Comparison of ENCODE assay signal across 8 mouse cellular contexts in the genomic region with DNA sequence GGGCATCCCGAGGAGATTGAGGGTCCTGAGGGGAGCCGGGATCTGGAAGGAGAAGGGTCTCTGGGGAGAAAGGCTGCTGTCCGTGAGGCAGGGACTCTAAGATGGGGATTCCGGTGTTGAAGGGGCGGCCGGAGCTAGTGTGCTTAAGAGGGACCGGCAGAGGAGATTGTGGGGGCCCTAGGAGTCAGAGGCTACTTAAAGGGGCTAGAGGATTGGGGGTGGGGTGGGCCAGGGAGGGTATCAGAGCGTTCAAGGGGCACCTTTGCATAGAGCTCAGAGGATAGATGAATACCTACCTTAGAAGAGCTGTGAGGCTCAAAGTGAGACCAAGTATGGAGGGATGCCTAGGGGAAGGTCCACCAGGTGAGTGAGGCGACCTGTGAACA. TPM values are rescaled to one million over a fixed set of nuclear protein-coding genes. Genes with fewer than 3 reads are reported as not detected.
A peak's percentile ranks its signal among the peaks of the same experiment; 100 is the strongest.
DNase-seq lines count a peak whose midpoint lies in the region; ATAC-seq and TF ChIP-seq lines count a peak whose summit lies in the region.

No protein-coding gene starts in this region.

- peak overlapping the region; percentile 96 for H3K9ac ChIP-seq in limb, embryonic 15.5 days
- peak overlapping the region; percentile 97 for H3K9ac ChIP-seq in stomach, embryonic 16.5 days (ENCODE audit: low read length)

- H3K27me3 ChIP-seq in cerebellum, adult 2 months (ENCODE audit: control insufficient read depth, insufficient read depth, low read length): no peaks in the 10 kb centered on the region
- H3K27me3 ChIP-seq in spleen, adult 2 months (ENCODE audit: control insufficient read depth, insufficient read depth, low read length): no peaks in the 10 kb centered on the region
- H3K27me3 ChIP-seq in limb, embryonic 15.5 days: no peaks in the 10 kb centered on the region
- no peaks in the 10 kb centered on the region for H3K27me3 ChIP-seq in stomach, embryonic 16.5 days (ENCODE audit: control insufficient read depth, insufficient read depth, low read length)

- TF ChIP-seq POLR2A in cerebellum, adult 2 months (IDR thresholded peaks at IDR 0.05; ENCODE audit: borderline replicate concordance, insufficient read depth, low read length): no peak
- TF ChIP-seq POLR2A in spleen, adult 2 months (IDR thresholded peaks at IDR 0.05; ENCODE audit: low read depth, low read length): no peak

- no peak for TF ChIP-seq CTCF in cerebellum, adult 2 months (IDR thresholded peaks at IDR 0.05; ENCODE audit: borderline replicate concordance, insufficient read depth, low read depth, low read length)
- TF ChIP-seq CTCF in spleen, adult 2 months (IDR thresholded peaks at IDR 0.05; ENCODE audit: extremely low read depth, insufficient read depth, insufficient read length, insufficient replicate concordance): no peak

- H3K4me3 ChIP-seq in cerebellum, adult 2 months (replicated peaks; ENCODE audit: insufficient read depth, low read depth, low read length): peak overlapping the region; percentile 77
- peak overlapping the region; percentile 88 for H3K4me3 ChIP-seq in spleen, adult 2 months (ENCODE audit: extremely low read depth, insufficient read depth, insufficient read length)
- H3K4me3 ChIP-seq in limb, embryonic 15.5 days: peak overlapping the region; percentile 94
- H3K4me3 ChIP-seq in stomach, embryonic 16.5 days (replicated peaks; ENCODE audit: low read length): peak overlapping the region; percentile 99

- 0 out of 2 replicates have a peak, but pooled peaks cover 3% of the 10 kb centered on the region for H3K36me3 ChIP-seq in spleen, adult 2 months (ENCODE audit: control insufficient read depth, insufficient read depth, low read length)
- H3K36me3 ChIP-seq in limb, embryonic 15.5 days: peaks cover 6% of the 10 kb centered on the region
- H3K36me3 ChIP-seq in stomach, embryonic 16.5 days (ENCODE audit: control insufficient read depth, insufficient read depth, low read length): no peaks in the 10 kb centered on the region

- peaks cover 6% of the 10 kb centered on the region for H3K4me1 ChIP-seq in cerebellum, adult 2 months (ENCODE audit: control insufficient read depth, insufficient read depth, low read length)
- H3K4me1 ChIP-seq in spleen, adult 2 months (ENCODE audit: control insufficient read depth, insufficient read depth, insufficient read length): peaks cover 6% of the 10 kb centered on the region; the same call in 1 of the 2 replicates
- H3K4me1 ChIP-seq in limb, embryonic 15.5 days: peaks cover 15% of the 10 kb centered on the region
- peaks cover 14% of the 10 kb centered on the region for H3K4me1 ChIP-seq in stomach, embryonic 16.5 days (ENCODE audit: control insufficient read depth, insufficient read depth, low read length)

- WGBS in cerebellum, adult 2 months: 2% methylated on average over 9 of the region's 9 CpGs
- 7% methylated on average over 9 of the region's 9 CpGs for WGBS in spleen, adult 2 months
- WGBS in limb, embryonic 15.5 days: 2% methylated on average over 9 of the region's 9 CpGs
- 0% methylated on average over 9 of the region's 9 CpGs for WGBS in stomach, embryonic 16.5 days

- no peak for DNase-seq in cerebellum, adult 2 months
- DNase-seq in cerebellum, postnatal 10 days: no peak
- no peak for DNase-seq in spleen, adult 2 months (ENCODE audit: low read depth in 1 of 2, low spot score in 2 of 2)
- DNase-seq in spleen, adult 12 weeks (ENCODE audit: low spot score): no peak
- DNase-seq in cerebellum, postnatal 4 days (ENCODE audit: low spot score in 2 of 2): no peak

- ATAC-seq in limb, embryonic 15.5 days (ENCODE audit: insufficient number of reproducible peaks, low FRiP score, low TSS enrichment, low read depth): no peak
- peak; percentile 11; the same call in 1 of the 2 replicates for ATAC-seq in stomach, embryonic 16.5 days (ENCODE audit: insufficient read depth, low FRiP score)
- no peak for ATAC-seq in erythroid progenitor cell, adult 5-6 weeks (replicated peaks; ENCODE audit: low FRiP score, poor library complexity, severe bottlenecking)

- H3K27ac ChIP-seq in cerebellum, adult 2 months (ENCODE audit: insufficient read depth, low read length): peak overlapping the region; percentile 65; the same call in 1 of the 2 replicates
- peak overlapping the region; percentile 47; the same call in 1 of the 2 replicates for H3K27ac ChIP-seq in spleen, adult 2 months (ENCODE audit: insufficient read depth, low read length)
- H3K27ac ChIP-seq in limb, embryonic 15.5 days: peak overlapping the region; percentile 100
- H3K27ac ChIP-seq in stomach, embryonic 16.5 days (ENCODE audit: low read length): peak overlapping the region; percentile 89

- no peaks in the 10 kb centered on the region for H3K9me3 ChIP-seq in limb, embryonic 15.5 days
- no peaks in the 10 kb centered on the region for H3K9me3 ChIP-seq in stomach, embryonic 16.5 days (replicated peaks; ENCODE audit: control insufficient read depth, low read length)

- peak overlapping the region; percentile 63 for H3K4me2 ChIP-seq in limb, embryonic 15.5 days
- peak overlapping the region; percentile 80 for H3K4me2 ChIP-seq in stomach, embryonic 16.5 days (ENCODE audit: low read depth, low read length)

RNA-seq across cellular contexts. Expression of gene Gfpt1, which starts 0.5 kb away (rescaled TPM):
- 26.4 and 28.7 TPM in 2 replicates for polyA plus RNA-seq in cerebellum, adult 2 months (2012; rRNA removed)
- 5.6 and 6.1 TPM in 2 replicates for polyA plus RNA-seq in spleen, adult 2 months (2012; rRNA removed)
- polyA plus RNA-seq in limb, embryonic 15.5 days (2015; fragmentation: Nextera tagmentation; extraction: Ambion mirVana): 21.0 and 22.5 TPM in 2 replicates
- 31.0 and 35.8 TPM in 2 replicates for polyA plus RNA-seq in stomach, embryonic 16.5 days (2015; fragmentation: Nextera tagmentation; extraction: Ambion mirVana)
- 8.3 and 11.7 TPM in 2 replicates for total RNA-seq in erythroid progenitor cell, adult 5-6 weeks (2015; ENCODE audit: low replicate concordance)
- total RNA-seq in erythroid progenitor cell, adult 5-6 weeks (2017; ENCODE audit: low replicate concordance): 4.8 and 6.3 TPM in 2 replicates

RNA-seq across cellular contexts. Expression of gene Nfu1, which starts 34.1 kb away (rescaled TPM):
- 130 and 152 TPM in 2 replicates for polyA plus RNA-seq in cerebellum, adult 2 months (2012; rRNA removed)
- 56.1 and 76.2 TPM in 2 replicates for polyA plus RNA-seq in spleen, adult 2 months (2012; rRNA removed)
- 89.8 and 97.2 TPM in 2 replicates for polyA plus RNA-seq in limb, embryonic 15.5 days (2015; fragmentation: Nextera tagmentation; extraction: Ambion mirVana)
- polyA plus RNA-seq in stomach, embryonic 16.5 days (2015; fragmentation: Nextera tagmentation; extraction: Ambion mirVana): 94.6 and 96.8 TPM in 2 replicates
- total RNA-seq in erythroid progenitor cell, adult 5-6 weeks (2015; ENCODE audit: low replicate concordance): 13.0 and 21.6 TPM in 2 replicates
- total RNA-seq in erythroid progenitor cell, adult 5-6 weeks (2017; ENCODE audit: low replicate concordance): 11.4 and 51.8 TPM in 2 replicates

Comparison
In these comparisons a context has a peak if more than half of its experiments do, and no peak if none do; other contexts are left out.
1. H3K27ac ChIP-seq: peak in every context shown above with its lines; median percentile 100 in limb, embryonic 15.5 days; 89 in stomach, embryonic 16.5 days; 65 in cerebellum, adult 2 months; 47 in spleen, adult 2 months.